Mouse (Mus musculus): ENCODE results near the gene Pemt.
A peak's percentile ranks its signal among the peaks of the same experiment; 100 is the strongest.
"Not testable (repeated sequence)": the region's sequence is repeated elsewhere in the genome, so short reads cannot be mapped to it uniquely, and the experiment has no call there.

Gene Pemt

DNA sequence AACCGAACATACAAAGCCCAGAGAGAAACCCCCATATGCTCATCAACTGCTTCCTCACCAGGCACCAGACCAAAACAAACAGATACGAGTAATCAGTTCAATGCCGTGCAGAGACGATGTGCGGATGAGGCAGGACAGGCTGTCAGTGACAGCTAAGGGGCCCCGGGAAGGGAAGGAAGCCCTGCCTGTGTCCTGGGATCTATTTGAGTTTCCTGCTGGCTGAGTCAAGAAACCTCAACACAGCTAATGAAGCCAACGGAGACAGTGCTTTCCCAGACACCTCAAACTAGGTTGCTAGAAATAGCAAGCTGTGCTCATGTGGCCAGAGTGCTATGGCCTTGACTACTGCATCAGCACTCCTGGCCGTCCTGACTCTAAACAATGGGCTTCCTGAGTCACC lies 54.9 kb downstream of the Pemt start:
- DNase-seq: no peak

DNA sequence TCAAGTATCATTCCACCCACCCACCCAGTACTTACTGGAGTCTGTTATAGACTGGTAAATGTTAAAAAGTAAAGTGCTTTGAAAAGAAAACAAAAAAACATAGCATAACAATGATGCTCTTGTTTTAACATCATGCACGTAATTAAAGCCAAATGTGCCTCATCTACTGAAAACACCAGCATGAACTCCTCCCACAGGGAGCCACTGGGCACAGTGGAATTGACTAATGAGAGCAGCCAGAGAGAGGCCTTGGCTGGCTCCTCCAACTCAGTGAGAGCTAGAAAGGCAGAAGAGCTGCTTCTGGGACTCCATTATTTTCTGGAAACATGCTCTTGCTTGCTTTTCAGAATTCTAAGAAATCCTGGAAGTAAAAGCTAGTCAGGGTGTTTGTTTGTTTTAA lies 56.9 kb downstream of the Pemt start:
- no peak for DNase-seq

DNA sequence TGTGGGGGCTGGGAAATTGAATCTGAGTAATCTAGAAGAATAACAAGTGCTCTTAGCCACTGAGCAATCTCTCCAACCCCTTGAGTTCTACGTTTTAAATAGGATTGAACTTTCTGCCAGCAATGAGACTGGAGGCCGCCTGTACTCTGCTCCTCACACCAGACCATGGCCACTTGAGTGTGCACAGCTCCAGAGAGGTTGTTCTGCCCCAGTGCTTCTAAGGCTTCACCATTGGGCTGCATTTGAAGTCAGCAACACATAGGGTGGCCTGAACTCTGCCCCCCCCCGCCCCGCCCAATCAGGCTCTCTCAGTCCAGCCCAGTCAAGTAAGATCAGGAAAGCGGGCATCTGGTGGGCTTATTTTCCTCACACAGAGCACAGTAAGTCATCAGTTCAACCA lies 68.5 kb downstream of the Pemt start:
- DNase-seq: no peak

GRCm38 (mm10) chr11:59975241-59975640 lies 71.0 kb downstream of the Pemt start:
- no peak for DNase-seq

DNA sequence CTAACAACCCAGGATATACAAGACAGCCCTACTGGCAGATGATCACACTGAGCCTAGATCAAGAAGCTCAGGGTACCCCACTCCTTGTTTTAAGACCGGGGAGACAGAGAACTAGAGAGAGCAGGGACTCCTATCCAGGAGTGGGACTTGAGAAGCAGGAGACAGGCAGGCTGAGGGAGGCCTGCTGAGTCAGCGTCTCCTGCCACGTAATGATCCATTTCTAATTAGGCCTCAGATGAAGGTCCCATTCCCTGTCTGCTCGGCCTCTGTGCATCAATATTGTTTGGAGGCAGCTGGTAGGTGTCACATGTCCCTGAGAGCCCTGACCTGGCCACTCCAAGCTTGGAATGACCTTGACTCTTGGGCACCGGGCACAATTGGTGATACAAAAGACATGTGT lies 72.9 kb downstream of the Pemt start:
- no peak for DNase-seq

GRCm38 (mm10) chr11:59971691-59972090 lies 74.6 kb downstream of the Pemt start:
- DNase-seq: no peak

GRCm38 (mm10) chr11:59970780-59971179 lies 75.5 kb downstream of the Pemt start:
- DNase-seq: no peak

DNA sequence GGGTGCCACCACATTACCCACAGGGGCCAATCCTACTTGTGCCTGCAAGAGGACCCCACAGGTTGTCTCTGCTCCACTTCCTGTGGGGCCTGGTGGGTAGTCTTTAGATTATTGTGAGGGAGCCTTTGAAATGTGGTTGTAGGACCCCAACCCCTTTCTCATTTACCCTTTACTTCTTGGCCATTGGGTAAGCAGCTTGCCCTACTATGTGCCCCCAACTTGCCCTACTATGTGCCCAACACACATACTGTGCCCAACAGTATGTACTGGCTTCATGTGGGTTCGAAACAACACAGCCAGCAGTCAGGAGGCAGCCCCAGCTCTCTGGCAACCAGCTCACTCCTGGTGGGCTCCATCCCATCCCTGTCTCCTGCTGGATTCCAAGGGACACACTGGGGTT lies 78.5 kb downstream of the Pemt start:
- DNase-seq: no peak

DNA sequence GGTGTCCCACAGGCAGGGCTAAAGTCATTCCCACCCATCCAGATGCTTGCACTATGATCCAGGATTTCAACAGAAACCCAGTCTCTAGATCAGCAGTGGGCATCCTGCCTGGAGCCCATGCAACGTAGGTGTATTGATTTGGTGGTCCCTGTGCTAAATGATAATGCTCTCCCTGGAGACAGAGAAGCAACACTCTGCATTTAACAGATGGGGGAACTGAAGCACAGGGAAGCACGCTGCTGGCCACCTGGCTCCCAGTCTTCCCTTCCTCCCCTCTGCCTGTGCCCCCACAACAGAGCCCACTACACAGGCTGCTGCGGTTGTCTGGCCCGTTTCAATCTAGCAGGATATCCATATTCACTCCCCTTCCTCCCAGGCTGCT lies 80.2 kb downstream of the Pemt start:
- no peak for DNase-seq

DNA sequence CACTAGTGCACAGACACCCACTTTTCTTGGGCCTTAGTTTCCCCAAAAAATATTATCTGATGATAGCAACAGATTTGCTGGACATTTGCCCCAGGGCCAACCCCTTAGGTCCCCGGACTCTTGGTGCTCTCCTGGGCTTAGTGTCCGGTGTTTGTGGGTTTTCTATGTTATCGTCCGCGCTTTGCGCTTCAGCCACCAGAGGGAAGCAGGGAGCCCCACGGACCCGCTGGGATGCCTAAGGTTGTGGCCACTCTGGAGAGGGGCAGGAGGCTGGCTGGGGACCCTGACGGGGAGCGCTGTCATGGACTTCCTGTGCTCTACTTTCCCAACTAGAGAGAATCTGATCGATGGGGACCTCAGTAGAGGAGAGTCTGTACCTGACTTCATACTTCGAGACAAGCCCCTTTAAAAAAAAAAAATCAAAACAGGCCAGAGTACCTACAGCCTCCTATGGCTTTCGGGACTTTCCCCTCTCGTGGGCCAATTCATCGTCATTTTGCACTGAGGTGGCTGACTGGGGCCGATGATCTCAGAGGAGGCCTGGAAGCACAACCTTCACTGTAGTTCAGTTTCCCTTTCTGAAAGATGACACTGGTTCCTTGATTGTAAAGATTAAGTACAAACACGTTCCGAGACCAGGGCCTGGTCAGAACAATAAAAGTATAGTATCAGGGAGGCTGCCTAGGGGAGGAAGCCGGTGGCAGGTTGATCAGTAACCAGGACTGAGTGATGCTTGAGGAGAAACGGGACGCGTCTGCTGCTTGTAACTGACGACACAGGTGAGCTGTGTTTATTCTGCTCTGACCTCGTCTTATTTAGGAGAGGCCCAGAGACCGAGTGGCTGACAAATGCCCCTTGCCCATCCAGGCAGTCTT lies 80.8 kb downstream of the Pemt start:
- peak; percentile 72 for DNase-seq

DNA sequence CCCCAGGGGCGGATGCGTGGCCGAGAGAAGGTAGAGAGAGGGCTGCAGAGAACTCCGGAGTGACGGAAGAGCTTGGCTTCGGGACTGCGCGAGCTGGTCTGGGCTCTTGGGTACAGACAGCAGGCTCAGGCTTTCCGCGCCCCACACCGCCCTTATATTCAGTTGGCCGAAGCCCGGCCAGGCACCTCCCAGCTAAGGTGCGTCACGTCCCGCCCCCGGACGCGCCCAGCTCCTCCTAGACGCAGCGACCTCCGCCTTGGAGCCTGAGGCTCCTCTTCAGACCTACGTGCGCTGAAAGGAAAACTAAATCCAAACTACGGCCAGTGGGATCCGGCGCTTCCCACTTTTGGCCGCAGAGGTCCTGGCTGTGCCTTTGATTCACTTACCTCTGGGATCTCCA lies 81.5 kb downstream of the Pemt start, which contains the start of gene Rasd1:
Gene Rasd1 (minus strand): TSS at position 127 of the 400 bp plus-strand sequence.
- DNase-seq: peak; percentile 48

DNA sequence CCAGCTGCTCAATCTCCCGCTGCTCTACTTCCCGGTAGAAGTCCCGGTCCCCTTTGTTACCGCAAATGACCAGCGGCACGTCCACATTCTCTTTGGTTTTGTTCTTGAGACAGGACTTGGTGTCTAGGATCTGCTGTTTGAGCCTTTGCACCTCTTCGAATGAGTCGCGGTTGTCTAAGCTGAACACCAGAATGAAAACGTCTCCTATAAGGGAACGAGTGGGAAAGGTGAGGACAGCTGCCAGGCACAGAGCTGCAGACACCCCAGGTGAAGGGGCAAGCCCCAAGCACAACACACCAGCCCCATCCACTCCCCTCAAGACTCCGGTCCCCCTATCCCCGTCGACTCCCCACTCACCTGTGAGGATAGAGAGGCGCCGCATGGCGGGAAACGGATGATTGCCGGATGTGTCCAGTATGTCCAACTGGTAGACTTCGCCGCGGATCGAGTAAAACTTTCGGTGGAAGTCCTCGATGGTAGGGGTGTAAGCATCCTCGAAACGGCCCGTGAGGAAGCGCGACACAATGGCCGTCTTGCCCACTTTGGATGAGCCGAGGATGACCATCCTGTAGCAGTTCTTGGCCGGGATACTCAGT lies 82.0 kb downstream of the Pemt start:
- no peak for DNase-seq

GRCm38 (mm10) chr11:59963364-59964162 lies 82.7 kb downstream of the Pemt start:
- DNase-seq: peak; percentile 19

DNA sequence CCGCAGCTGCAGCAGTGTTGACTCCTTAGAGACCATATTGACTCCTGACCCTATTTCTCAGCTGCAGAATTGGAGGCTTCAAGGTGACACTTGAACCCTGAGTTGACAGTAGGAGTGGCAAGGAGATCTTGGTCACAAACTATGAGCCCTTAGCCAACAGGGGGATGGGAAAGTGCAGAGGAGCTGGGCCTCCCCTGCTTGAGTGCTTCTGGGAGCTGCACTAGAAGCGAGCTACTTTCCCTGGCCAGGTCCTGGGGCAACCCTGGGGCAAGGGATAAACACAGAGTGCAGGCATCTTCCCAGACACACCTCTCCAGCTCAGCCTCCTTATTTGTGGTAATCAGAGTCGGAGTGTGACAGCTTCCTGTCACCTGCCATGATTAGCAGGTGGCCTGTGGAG lies 83.7 kb downstream of the Pemt start:
- no peak for DNase-seq

DNA sequence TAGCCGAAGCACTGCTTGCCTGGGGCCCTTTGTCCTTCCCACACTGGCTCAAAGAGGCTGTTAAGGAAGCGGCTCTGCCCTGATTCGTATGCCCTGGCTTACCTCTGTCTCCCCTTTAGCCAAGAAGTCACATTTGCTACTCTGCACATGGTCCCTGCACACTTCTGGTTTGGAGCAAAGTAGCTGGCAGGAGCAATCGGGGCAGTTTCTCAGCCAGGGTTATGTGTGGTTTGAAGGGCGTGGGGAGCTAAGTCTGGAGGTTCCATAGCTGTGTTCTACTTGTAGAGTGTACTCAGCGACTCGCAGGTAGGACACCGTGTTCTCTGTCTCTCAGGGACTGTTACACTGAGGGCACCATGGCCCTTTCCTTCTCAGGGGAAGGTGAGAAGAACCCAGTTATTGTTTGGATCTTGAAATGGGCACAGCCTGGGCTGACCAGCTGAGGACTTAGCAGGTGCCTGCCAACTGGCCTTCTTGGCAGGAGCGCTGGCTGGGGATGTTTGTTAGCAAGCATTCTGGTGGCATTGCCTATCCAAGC lies 84.9 kb downstream of the Pemt start:
- DNase-seq: no peak

GRCm38 (mm10) chr11:59960476-59961337 lies 85.6 kb downstream of the Pemt start:
- DNase-seq: no peak

DNA sequence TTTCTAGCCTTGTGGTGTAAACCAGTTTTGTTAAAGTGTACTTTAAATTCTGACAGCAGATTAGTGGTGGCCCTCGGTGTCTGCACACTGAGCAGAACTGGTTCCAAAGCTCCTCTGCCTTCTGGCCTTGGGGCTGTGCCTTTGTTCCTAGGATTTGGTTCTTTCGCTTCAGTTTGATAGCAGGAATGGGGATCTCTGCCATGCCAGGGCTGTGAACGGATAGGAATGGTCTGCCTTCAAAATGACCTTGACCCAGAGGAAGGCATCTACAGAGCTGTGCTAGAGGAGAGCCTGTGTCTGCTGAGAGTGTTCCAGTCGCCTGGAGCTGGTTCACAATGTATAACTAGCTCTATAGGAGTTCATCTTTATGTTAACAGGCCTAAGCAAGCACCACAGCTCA lies 86.8 kb downstream of the Pemt start:
- DNase-seq: no peak

DNA sequence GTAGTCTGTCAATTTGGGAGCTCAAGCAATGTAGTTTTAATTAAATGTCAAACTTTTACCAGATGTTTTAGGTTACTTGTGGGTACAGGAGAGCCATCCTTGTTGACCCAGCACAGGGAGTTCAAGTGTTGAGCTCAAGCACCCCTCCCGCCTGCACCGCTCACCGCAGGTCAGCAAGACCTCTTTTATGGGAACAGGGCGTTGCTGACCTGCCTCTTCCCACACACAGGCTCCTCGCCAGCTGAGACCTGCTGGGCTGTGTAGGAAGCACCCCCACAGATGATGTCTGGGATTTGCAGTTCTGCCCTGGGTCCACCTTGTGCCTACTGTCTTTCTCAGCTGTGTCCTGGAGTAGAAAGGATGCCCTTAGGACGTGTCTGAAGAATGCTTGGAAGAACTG lies 89.5 kb downstream of the Pemt start:
- DNase-seq: no peak

GRCm38 (mm10) chr11:59952892-59953291 lies 93.4 kb downstream of the Pemt start:
- DNase-seq: no peak

DNA sequence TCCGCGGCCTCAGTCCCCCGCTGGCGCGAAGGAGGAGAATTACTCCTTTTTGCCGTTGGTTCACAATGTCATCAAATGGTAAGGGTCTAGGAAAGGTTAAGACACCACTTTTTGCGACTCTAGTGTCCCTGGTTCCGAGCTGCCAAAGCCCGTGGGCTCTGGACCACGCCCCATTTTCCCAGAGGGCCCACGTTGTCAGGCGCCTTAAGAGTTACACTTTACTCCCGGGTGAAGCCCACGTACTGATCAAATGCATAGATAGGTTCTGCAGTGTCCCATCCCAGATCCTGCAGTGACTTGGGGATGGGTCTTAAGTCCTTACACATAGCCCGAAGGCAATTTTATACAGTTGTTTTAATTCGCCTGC lies 97.9 kb downstream of the Pemt start:
- no peak for DNase-seq

DNA sequence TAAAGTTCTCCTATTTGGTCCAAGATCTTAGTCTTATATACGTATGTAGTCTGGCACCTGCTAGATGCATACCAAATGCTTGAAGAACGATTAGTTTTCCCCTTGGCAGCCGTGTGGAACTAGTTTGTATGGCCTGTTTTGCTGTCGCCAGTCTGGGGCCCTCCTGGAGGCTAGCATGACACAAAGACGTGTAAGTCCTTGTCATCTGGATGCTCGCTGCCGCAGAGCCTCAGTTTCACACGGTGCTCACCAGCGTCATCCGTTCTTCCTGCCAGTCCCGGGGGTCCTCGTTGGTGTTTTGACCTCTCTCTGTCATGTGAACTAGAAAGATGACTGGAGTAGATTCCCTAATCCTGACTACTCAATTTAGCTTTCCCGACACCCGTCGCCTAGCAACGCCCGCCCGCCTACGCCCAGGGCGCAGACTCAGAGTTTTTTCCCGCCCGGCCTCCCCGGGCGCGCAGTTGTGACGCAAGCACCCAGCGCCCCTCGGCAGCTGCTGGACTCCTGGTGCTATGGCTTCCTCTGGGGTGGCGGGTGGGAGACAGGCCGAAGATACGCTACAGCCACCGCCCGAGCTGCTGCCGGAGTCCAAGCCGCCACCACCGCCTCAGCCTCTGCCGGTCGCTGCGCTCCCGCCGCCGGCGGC lies 98.4 kb downstream of the Pemt start, which contains the start of gene Med9:
Gene Med9 (plus strand): TSS at position 455 of the 649 bp plus-strand sequence.
- DNase-seq: peak; percentile 97

DNA sequence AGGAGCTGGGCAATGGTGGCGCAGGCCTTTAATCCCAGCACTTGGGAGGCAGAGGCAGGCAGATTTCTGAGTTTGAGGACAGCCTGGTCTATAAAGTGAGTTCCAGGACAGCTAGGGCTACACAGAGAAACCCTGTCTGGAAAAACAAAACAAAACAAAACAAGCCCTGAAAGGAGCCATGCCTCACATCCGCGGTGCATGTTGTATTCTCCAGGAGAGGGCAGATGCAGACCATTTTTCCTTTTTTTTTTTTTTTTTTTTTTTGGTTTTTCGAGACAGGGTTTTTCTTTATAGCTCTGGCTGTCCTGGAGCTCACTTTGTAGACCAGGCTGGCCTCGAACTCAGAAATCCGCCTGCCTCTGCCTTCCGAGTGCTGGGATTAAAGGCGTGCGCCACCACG lies 101.4 kb downstream of the Pemt start:
- DNase-seq: not testable (repeated sequence)
